Mouse (Mus musculus): ENCODE measurements at regions not wholly inside any gene's neighbourhood (a gene's known extent, or its start where the extent isn't known, plus 50 kb on each side); places are given as distances from the start of the nearest gene placed in this dataset.

GRCm38 (mm10) chr5:119559696-119560095 is 110.8 kb upstream of the Tbx3 start:
- no peak for TF ChIP-seq CTCF (IDR thresholded peaks at IDR 0.05; ENCODE audit: low read depth)
- TF ChIP-seq EP300 (IDR thresholded peaks at IDR 0.05; ENCODE audit: low read depth): no peak
